Mouse (Mus musculus) C2C12 (cell line): ENCODE measurements at regions not wholly inside any gene's neighbourhood (a gene's known extent, or its start where the extent isn't known, plus 50 kb on each side); places are given as distances from the start of the nearest gene placed in this dataset.

Experiments used
- H3K27me3 ChIP-seq: one replicate; pipeline ENCODE4 v1.6.1; 2011; ENCODE audit not compliant: control insufficient read depth, insufficient read depth, insufficient read length
- H3K36me3 ChIP-seq: one replicate; pipeline ENCODE4 v1.6.1; 2011; ENCODE audit not compliant: control insufficient read depth, insufficient read depth
- H3K4me3 ChIP-seq: one replicate; pipeline ENCODE4 v1.5.1; 2011; ENCODE audit warnings: mild to moderate bottlenecking, control low read depth; ENCODE audit not compliant: poor library complexity, insufficient read depth, severe bottlenecking
- H3K79me2 ChIP-seq: one replicate; pipeline ENCODE4 v1.6.1; 2011; ENCODE audit not compliant: control insufficient read depth, insufficient read depth
- H3K79me3 ChIP-seq: one replicate; pipeline ENCODE4 v1.6.1; 2011; ENCODE audit warnings: low read depth, control low read depth
- H3ac ChIP-seq: one replicate; pipeline ENCODE3; 2011; ENCODE audit warnings: low read depth; ENCODE audit not compliant: control insufficient read depth, insufficient read length
- CEBPB ChIP-seq: IDR thresholded peaks from one replicate; pipeline ENCODE4 v1.6.1; 2011; ENCODE audit warnings: low read depth, mild to moderate bottlenecking, control low read depth, moderate library complexity
- CTCF ChIP-seq: IDR thresholded peaks from one replicate; pipeline ENCODE4 v1.5.1; 2011; ENCODE audit not compliant: control insufficient read depth, insufficient read depth, insufficient read length
- FOSL1 ChIP-seq: IDR thresholded peaks from one replicate; pipeline ENCODE4 v1.8.0; 2011; ENCODE audit warnings: mild to moderate bottlenecking, low read length; ENCODE audit not compliant: poor library complexity, insufficient read depth, severe bottlenecking
- MAX ChIP-seq: IDR thresholded peaks from one replicate; pipeline ENCODE4 v1.6.1; 2011; ENCODE audit warnings: mild to moderate bottlenecking, control low read depth
- MYOD1 ChIP-seq: IDR thresholded peaks from one replicate; pipeline ENCODE4 v1.6.1; 2011; ENCODE audit warnings: low read depth; ENCODE audit not compliant: control insufficient read depth, insufficient read length
- MYOG ChIP-seq: IDR thresholded peaks from one replicate; pipeline ENCODE4 v1.6.1; 2011; ENCODE audit not compliant: control insufficient read depth, insufficient read length; ENCODE audit errors: extremely low read depth
- USF1 ChIP-seq: IDR thresholded peaks from one replicate; pipeline ENCODE4 v1.6.1; 2011; ENCODE audit warnings: low read depth, mild to moderate bottlenecking, control low read depth, moderate library complexity

DNA sequence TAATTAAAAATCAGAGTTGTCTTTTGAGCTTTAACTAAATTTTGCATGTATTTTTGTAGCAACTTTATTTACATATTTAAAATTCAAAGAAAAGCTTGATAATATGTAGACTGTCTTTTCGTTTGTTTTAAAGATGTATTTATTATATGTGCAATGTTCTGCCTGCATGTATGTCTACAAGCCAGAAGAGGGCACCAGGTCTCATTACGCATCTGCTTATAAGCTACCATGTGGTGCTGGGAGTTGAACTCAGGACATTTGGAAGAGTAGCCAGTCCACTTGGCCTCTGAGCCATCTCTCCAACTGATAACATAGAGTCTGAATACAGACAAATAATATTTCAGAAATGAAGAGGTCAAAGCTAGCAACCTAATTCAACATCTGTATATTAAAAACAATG is 1211.4 kb downstream of the 9330182O14Rik start:
- Histone ChIP-seq H3K79me2 (no peaks in the 10 kb centered on the region), H3ac (no peak overlapping the region), H3K79me3 (no peaks in the 10 kb centered on the region), H3K36me3 (no peaks in the 10 kb centered on the region), H3K27me3 (no peaks in the 10 kb centered on the region), H3K4me3 (no peak overlapping the region)
- TF ChIP-seq MAX (no peak), MYOD1 (no peak), FOSL1 (no peak), CEBPB (no peak), USF1 (no peak)

- no peaks in the 10 kb centered on the region for H3K79me3 ChIP-seq
- no peak overlapping the region for H3K4me3 ChIP-seq
- no peaks in the 10 kb centered on the region for H3K36me3 ChIP-seq
- H3K79me2 ChIP-seq: no peaks in the 10 kb centered on the region
- no peak for TF ChIP-seq MYOG
- TF ChIP-seq CEBPB: no peak
- no peak for TF ChIP-seq CTCF
- TF ChIP-seq USF1: no peak
- TF ChIP-seq MAX: no peak
- no peak for TF ChIP-seq MYOD1
- TF ChIP-seq FOSL1: no peak
- H3K27me3 ChIP-seq: no peaks in the 10 kb centered on the region
- H3ac ChIP-seq: no peak overlapping the region
Measured at GRCm38 (mm10) chr15:41347221-41347620, 1213.1 kb downstream of the 9330182O14Rik start.

DNA sequence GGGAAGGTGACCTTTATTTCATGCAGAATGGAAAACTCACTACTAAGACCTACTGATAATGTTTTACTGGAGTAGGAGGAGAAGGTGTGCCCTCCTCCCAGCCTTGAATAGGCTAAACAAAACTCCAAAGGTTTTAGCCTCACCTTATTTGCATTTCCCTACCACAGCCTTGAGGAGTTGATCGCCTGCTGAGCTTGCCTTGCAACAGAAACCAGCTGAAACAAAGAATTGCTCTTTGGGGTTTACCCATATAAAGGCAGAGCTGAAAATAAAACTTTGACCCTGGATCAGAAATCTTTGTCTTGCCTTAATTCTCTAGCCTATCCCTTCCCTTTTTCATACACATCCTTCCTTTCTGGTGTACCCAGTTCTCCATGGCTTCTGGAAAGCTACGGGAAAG is 1218.0 kb downstream of the 9330182O14Rik start:
- no peaks in the 10 kb centered on the region for H3K79me3 ChIP-seq
- no peaks in the 10 kb centered on the region for H3K27me3 ChIP-seq
- no peaks in the 10 kb centered on the region for H3K36me3 ChIP-seq
- no peak overlapping the region for H3ac ChIP-seq
- H3K4me3 ChIP-seq: no peak overlapping the region
- H3K79me2 ChIP-seq: no peaks in the 10 kb centered on the region
- TF ChIP-seq CTCF (no peak), FOSL1 (no peak), MAX (no peak), USF1 (no peak), MYOG (no peak), CEBPB (no peak), MYOD1 (no peak)

DNA sequence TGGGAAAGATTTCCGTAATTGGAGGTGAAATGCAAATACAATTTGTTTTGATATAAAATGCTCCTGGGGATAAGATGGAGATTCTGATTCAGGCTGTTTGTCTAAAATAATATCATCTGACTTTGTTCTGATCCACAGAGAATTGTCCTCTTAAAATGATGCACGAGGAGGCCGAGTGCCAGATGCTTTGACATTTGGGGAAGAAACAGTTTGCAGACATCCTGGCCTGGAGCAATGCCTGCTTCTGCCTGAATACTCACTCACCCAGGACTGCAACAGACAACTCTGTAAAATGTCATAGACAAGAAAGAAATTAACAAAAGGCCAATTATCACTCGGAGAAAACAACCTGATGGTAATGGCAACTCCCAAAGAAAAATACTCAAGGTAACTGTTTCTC is 1225.1 kb downstream of the 9330182O14Rik start:
- Histone ChIP-seq H3K79me2 (no peaks in the 10 kb centered on the region), H3K4me3 (no peak overlapping the region), H3K27me3 (no peaks in the 10 kb centered on the region), H3K36me3 (no peaks in the 10 kb centered on the region), H3ac (no peak overlapping the region), H3K79me3 (no peaks in the 10 kb centered on the region)
- TF ChIP-seq USF1: no peak
- no peak for TF ChIP-seq MYOD1
- no peak for TF ChIP-seq CTCF
- TF ChIP-seq MAX: no peak
- no peak for TF ChIP-seq MYOG

DNA sequence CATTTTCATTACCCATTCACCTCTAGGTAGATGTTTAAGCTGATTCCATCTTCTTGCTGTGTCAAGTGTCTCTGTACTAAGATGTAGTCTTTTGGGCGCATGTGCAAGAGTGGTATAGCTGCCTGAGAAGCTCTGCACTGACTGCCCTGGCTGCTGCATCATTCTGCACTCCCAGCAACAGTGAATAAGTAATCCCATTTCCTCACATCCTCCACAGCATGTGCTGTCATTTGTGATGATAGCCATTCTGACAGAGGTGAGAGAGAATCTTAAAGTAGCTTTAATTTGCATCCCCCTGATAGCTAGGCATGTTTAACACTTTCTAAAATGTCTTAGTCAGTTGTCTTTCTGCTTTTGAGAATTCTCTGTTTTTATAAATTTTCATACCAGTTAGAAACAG is 1240.5 kb downstream of the 9330182O14Rik start:
- Histone ChIP-seq H3K79me3 (no peaks in the 10 kb centered on the region), H3K36me3 (no peaks in the 10 kb centered on the region), H3K27me3 (no peaks in the 10 kb centered on the region), H3K79me2 (no peaks in the 10 kb centered on the region), H3ac (no peak overlapping the region), H3K4me3 (no peak overlapping the region)
- TF ChIP-seq CTCF (no peak), USF1 (no peak), CEBPB (no peak), MYOD1 (no peak), MYOG (no peak), MAX (no peak), FOSL1 (no peak)

- TF ChIP-seq CTCF: no peak
- no peak for TF ChIP-seq CEBPB
- no peak for TF ChIP-seq MYOD1
- no peak for TF ChIP-seq MAX
- no peak for TF ChIP-seq FOSL1
- Histone ChIP-seq H3K27me3 (no peaks in the 10 kb centered on the region), H3K79me2 (no peaks in the 10 kb centered on the region), H3ac (no peak overlapping the region), H3K36me3 (no peaks in the 10 kb centered on the region), H3K4me3 (no peak overlapping the region), H3K79me3 (no peaks in the 10 kb centered on the region)
Measured at GRCm38 (mm10) chr15:41375906-41376305, 1241.7 kb downstream of the 9330182O14Rik start.

- Histone ChIP-seq H3K79me3 (no peaks in the 10 kb centered on the region), H3ac (no peak overlapping the region), H3K36me3 (no peaks in the 10 kb centered on the region), H3K79me2 (no peaks in the 10 kb centered on the region), H3K27me3 (no peaks in the 10 kb centered on the region), H3K4me3 (no peak overlapping the region)
- TF ChIP-seq CEBPB: no peak
- TF ChIP-seq MAX: no peak
- TF ChIP-seq CTCF: no peak
- TF ChIP-seq FOSL1: no peak
- TF ChIP-seq MYOG: no peak
Measured at GRCm38 (mm10) chr15:41379637-41380036, 1245.5 kb downstream of the 9330182O14Rik start.
